Comparison of ENCODE assay signal across 9 mouse cellular contexts in the genomic region with DNA sequence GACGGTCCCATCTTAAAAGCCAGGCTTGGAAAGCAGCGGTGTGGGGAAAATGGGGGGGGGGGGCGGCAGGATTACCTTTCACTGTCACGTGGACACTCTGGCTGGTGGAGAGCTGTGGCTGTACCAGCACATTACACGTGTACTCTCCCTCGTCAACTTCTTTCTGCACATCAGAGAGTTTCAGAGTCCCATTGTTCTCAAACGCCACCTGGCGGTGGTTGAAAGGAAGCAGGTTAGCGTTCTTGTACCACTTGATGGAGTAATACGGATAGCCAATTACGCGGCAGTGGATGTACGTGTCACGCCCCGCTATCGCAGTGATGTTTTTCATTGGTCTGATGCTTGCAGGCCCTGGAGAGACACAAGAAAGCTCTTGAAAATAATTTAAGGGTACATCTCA.
DNase-seq lines count a peak whose midpoint lies in the region; ATAC-seq and TF ChIP-seq lines count a peak whose summit lies in the region.
"Had no signal": no experiment of that assay in that cellular context is flagged by ENCODE, and none has a peak within 500 bp of the region (broad histone marks: within the 10 kb centered on the region; RNA-seq: fewer than 3 reads in every experiment).

No protein-coding gene starts in this region.

- WGBS in hindbrain, embryonic 16.5 days, result 27% methylated on average over 16 of the region's 16 CpGs

- H3K9me3 ChIP-seq in ES-E14 (ENCODE audit: control insufficient read depth, insufficient read depth, low read depth, low read length), result no peaks in the 10 kb centered on the region
- no peaks in the 10 kb centered on the region for H3K9me3 ChIP-seq in hindbrain, embryonic 16.5 days (ENCODE audit: control insufficient read depth, low read length)
- H3K9me3 ChIP-seq: heart, embryonic 13.5 days had no signal

- no peaks in the 10 kb centered on the region for H3K36me3 ChIP-seq in ES-E14 (ENCODE audit: control insufficient read depth, insufficient read depth, low read length, poor library complexity, severe bottlenecking)
- no peaks in the 10 kb centered on the region for H3K36me3 ChIP-seq in hindbrain, embryonic 16.5 days (ENCODE audit: control insufficient read depth, insufficient read depth, low read length)
- H3K36me3 ChIP-seq: heart, embryonic 13.5 days had no signal

- no peak overlapping the region for H3K9ac ChIP-seq in ES-E14 (ENCODE audit: insufficient read depth, low read depth, low read length, poor library complexity, severe bottlenecking)
- H3K9ac ChIP-seq in hindbrain, embryonic 16.5 days (ENCODE audit: low read depth, low read length), result no peak overlapping the region
- H3K9ac ChIP-seq: heart, embryonic 13.5 days had no signal

- no peak overlapping the region for H3K4me3 ChIP-seq in ES-E14 (ENCODE audit: insufficient read depth in 1 of 2, low read depth in 1 of 2, low read length in 2 of 2, poor library complexity in 1 of 2, severe bottlenecking in 1 of 2)
- H3K4me3 ChIP-seq in hindbrain, embryonic 16.5 days (ENCODE audit: low read length), result no peak overlapping the region
- H3K4me3 ChIP-seq: heart, embryonic 13.5 days had no signal

- no peak overlapping the region for H3K4me2 ChIP-seq in hindbrain, embryonic 16.5 days (ENCODE audit: low read length)
- H3K4me2 ChIP-seq: heart, embryonic 13.5 days had no signal

- in situ Hi-C loops in ES-E14 (cut with MboI; ENCODE audit: low sequenced_read_pairs in 2 of 2, unreplicated experiment in 2 of 2), result no loop called here

- ATAC-seq in hindbrain, embryonic 16.5 days, result 0 out of 2 replicates have a peak, but pooled peaks have one; percentile 34
- peak; percentile 88 for ATAC-seq in megakaryocyte, adult 5-6 weeks (ENCODE audit: poor library complexity, severe bottlenecking)

- H3K4me1 ChIP-seq in ES-E14 (ENCODE audit: control insufficient read depth in 2 of 2, insufficient read depth in 2 of 2, low read length in 2 of 2, poor library complexity in 1 of 2), result no peaks in the 10 kb centered on the region
- no peaks in the 10 kb centered on the region for H3K4me1 ChIP-seq in hindbrain, embryonic 16.5 days (ENCODE audit: control insufficient read depth, insufficient read depth, low read depth, low read length)
- H3K4me1 ChIP-seq: heart, embryonic 13.5 days had no signal

- peak; percentile 84 for DNase-seq in ES-E14 (ENCODE audit: low read depth, low spot score)
- peak; percentile 12 for DNase-seq in c-Kit-negative CD71-positive TER-119-positive erythroid progenitor cells, embryonic 14.5 days (ENCODE audit: low read depth, low spot score)
- peak; percentile 9 for DNase-seq in fibroblast of lung, adult 2 months (ENCODE audit: low read depth)
- peak; percentile 39 for DNase-seq in left cerebral cortex, adult 11 months (ENCODE audit: low spot score)
- DNase-seq in right cerebral cortex, adult 18-20 months, result peak; percentile 59
- peak; percentile 23 for DNase-seq in urinary bladder, adult 2 months (ENCODE audit: low spot score)

- H3K27me3 ChIP-seq in hindbrain, embryonic 16.5 days (replicated peaks; ENCODE audit: control insufficient read depth, insufficient read depth, low read length), result no peaks in the 10 kb centered on the region

- no peak overlapping the region for H3K27ac ChIP-seq in ES-E14 (ENCODE audit: insufficient read depth, low read depth, low read length, poor library complexity, severe bottlenecking)
- H3K27ac ChIP-seq in hindbrain, embryonic 16.5 days (ENCODE audit: low read depth, low read length), result no peak overlapping the region
- H3K27ac ChIP-seq: heart, embryonic 13.5 days had no signal

TF ChIP-seq in ES-E14, 5 proteins besides CTCF, POLR2A, EP300 and RAD21:
- TF ChIP-seq ZNF384 (IDR thresholded peaks at IDR 0.05; ENCODE audit: low read depth, low read length), result no peak
- peak; percentile 46; the same call in 1 of the 2 replicates for TF ChIP-seq ZC3H11A (IDR thresholded peaks at IDR 0.05; ENCODE audit: borderline replicate concordance, low read depth, low read length)
- TF ChIP-seq MAFK (IDR thresholded peaks at IDR 0.05; ENCODE audit: insufficient read depth, low read depth, low read length), result no peak
- peak; percentile 68 for TF ChIP-seq CHD2 (IDR thresholded peaks at IDR 0.05; ENCODE audit: low read depth, low read length)
- TF ChIP-seq HCFC1 (IDR thresholded peaks at IDR 0.05; ENCODE audit: borderline replicate concordance, insufficient read depth, low read length), result no peak
TF ChIP-seq in ES-E14: peak in this region for 2.

Comparison
In these comparisons a context has a peak if more than half of its experiments do, and no peak if none do; other contexts are left out.
1. DNase-seq: peak in every context shown above with its lines; median percentile 84 in ES-E14; 59 in right cerebral cortex, adult 18-20 months; 39 in left cerebral cortex, adult 11 months; 23 in urinary bladder, adult 2 months; 12 in c-Kit-negative CD71-positive TER-119-positive erythroid progenitor cells, embryonic 14.5 days; 9 in fibroblast of lung, adult 2 months.